Mouse (Mus musculus) liver (tissue): Measurements from ENCODE around the gene Dnah8.
"Not testable (repeated sequence)": the region's sequence is repeated elsewhere in the genome, so short reads cannot be mapped to it uniquely, and the experiment has no call there.

Experiments used
- DNase-seq: peaks from one replicate; pipeline ENCODE4 v3.0.0-alpha.2; 2020; ENCODE audit warnings: mixed read lengths

Gene Dnah8

GRCm38 (mm10) chr17:30624132-30624531 is at the start of gene Dnah8:
TSS of gene Dnah8 (plus strand) at chr17:30624354.
- DNase-seq, result not testable (repeated sequence)

- no peak for DNase-seq
These were observed 49.4 kb upstream of the Dnah8 start for GRCm38 (mm10) chr17:30574783-30575075.

- DNase-seq, result peak; percentile 42
These were observed 48.8 kb upstream of the Dnah8 start for GRCm38 (mm10) chr17:30575121-30575904.

- DNase-seq, result peak; percentile 88
These were observed 48.0 kb upstream of the Dnah8 start, which contains the start of gene Btbd9 for GRCm38 (mm10) chr17:30575941-30576773. TSS of gene Btbd9 (minus strand) at chr17:30576488.

GRCm38 (mm10) chr17:30576946-30577345 is 47.2 kb upstream of the Dnah8 start:
- DNase-seq, result no peak

GRCm38 (mm10) chr17:30580781-30581180 is 43.4 kb upstream of the Dnah8 start:
- DNase-seq, result no peak

- no peak for DNase-seq
These were observed 43.0 kb upstream of the Dnah8 start for GRCm38 (mm10) chr17:30581201-30581600.

- DNase-seq, result no peak
These were observed 41.8 kb upstream of the Dnah8 start for GRCm38 (mm10) chr17:30582313-30582712.

GRCm38 (mm10) chr17:30583258-30584001 is 40.7 kb upstream of the Dnah8 start:
- no peak for DNase-seq

GRCm38 (mm10) chr17:30590417-30591198 is 33.5 kb upstream of the Dnah8 start:
- DNase-seq, result no peak

GRCm38 (mm10) chr17:30594407-30594806 is 29.7 kb upstream of the Dnah8 start:
- DNase-seq, result no peak

GRCm38 (mm10) chr17:30594846-30595245 is 29.3 kb upstream of the Dnah8 start:
- no peak for DNase-seq

- no peak for DNase-seq
These were observed 26.4 kb upstream of the Dnah8 start for GRCm38 (mm10) chr17:30597786-30598185.

GRCm38 (mm10) chr17:30598300-30598699 is 25.9 kb upstream of the Dnah8 start:
- no peak for DNase-seq

- DNase-seq, result no peak
These were observed 22.0 kb upstream of the Dnah8 start for GRCm38 (mm10) chr17:30602175-30602574.

GRCm38 (mm10) chr17:30604296-30604695 is 19.9 kb upstream of the Dnah8 start:
- no peak for DNase-seq

GRCm38 (mm10) chr17:30605001-30605400 is 19.2 kb upstream of the Dnah8 start:
- DNase-seq, result no peak

GRCm38 (mm10) chr17:30606206-30606605 is 17.9 kb upstream of the Dnah8 start:
- no peak for DNase-seq

GRCm38 (mm10) chr17:30606634-30607081 is 17.5 kb upstream of the Dnah8 start:
- DNase-seq, result no peak

- DNase-seq, result no peak
These were observed 16.8 kb upstream of the Dnah8 start for GRCm38 (mm10) chr17:30607330-30607729.

GRCm38 (mm10) chr17:30607909-30608495 is 16.2 kb upstream of the Dnah8 start:
- no peak for DNase-seq
